Mouse (Mus musculus): Measurements from ENCODE around the gene Tgfbi. TPM values are rescaled to one million over a fixed set of nuclear protein-coding genes. Genes with fewer than 3 reads are reported as not detected.

Tgfbi gene
- total RNA-seq (2022) = 1 to 10 TPM; 4.5 to 5.1 (median 4.9) TPM

DNA sequence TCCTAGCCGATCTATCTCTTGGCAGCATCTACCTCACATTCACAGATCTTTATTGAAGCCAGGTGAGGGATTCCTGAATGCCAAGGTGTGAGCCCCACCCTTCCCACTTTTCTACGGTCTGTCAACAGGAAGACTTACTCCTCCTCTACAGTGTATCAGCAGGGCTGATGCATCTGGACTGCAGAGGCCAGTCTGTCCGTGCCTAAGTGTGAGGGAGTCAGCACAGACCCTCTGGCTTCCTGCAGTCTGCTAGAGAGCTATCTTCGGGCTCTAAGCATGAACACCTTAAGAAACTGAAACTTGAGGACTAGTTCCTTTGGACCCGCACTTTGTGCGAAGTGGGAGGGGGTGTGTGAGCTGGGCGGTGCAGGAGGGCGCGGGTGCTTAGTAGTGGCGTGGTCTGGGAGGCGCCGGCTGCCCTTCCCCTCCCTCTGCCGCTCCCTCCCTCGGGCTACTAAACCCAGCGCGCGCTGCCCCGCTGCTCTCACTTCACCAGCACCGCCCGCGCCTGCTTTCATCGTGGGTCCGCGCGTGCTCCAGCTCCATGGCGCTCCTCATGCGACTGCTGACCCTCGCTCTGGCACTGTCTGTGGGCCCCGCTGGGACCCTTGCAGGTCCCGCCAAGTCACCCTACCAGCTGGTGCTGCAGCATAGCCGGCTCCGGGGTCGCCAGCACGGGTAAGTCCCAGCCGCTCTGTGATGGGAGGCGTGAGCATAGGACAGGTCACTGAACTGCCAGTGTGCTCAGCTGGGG lies at the start of gene Tgfbi:
TSS of gene Tgfbi (plus strand) at position 421 of the 754 bp plus-strand sequence.
- no peak for DNase-seq (ENCODE audit: low spot score in 2 of 2)

DNA sequence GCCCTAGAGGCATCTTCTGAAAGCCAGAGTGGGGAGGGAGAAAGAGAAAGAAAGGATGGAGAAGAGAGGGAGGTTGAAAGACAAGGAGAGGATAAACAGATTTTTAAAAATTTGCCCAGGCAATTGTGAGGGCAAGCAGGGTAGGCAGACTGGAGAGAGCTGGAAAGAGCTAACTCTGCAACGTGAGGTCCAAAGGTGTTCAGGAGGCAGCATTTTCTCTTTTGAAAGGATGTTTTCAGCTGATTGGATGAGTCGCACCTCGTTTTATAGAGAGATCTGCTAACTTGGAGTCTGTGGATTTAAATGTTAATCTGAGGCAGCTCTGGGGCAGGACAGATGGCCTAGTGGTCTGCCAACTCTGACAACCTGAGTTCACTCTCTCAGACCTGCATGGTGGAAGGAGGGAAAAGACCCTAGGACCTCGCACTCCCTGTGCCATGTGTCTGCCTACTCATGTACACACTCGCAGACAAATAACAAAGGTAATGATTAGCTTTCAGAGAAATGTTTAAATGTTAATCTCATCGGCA lies 49.4 kb upstream of the Tgfbi start:
- DNase-seq (ENCODE audit: low spot score in 2 of 2) = no peak

DNA sequence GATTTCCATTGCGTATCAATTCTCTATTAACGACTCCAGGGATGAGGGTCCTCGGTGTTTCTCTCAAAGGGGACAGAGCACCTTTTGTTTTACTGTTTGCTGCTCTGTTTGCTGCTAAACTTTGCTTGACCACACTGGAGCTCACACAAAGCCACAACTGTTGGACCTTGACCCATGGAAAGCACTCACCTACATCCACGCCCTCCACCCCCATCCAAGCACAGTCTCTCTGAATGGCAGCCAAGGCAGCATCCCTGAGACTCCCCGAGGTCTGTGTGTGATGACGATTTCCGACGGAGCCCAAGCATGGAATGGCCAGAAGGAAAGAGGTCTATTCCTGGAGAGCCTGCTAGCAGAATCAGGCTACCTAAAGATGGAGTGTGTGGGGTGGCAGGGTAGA lies 48.2 kb upstream of the Tgfbi start:
- no peak for DNase-seq (ENCODE audit: low spot score in 2 of 2)

DNA sequence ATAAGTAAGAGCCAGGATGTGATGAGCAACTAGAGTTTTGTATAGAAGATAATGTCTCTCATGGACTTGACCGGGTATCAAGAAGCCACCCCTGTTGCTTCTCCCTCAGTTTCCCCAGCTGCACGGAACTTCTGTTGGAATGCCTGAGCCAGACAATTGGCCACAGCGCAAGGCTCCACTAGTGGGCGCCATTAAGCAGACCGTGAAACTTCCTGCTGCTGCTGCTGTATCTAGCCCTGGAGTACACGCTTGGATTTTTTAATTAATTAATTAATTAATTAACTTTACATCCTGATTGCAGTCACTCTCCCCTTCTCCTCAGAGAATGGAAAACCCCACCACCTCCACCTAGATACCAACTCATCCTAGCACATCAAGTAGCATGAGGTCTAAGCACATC lies 46.2 kb upstream of the Tgfbi start:
- no peak for DNase-seq (ENCODE audit: low spot score in 2 of 2)

DNA sequence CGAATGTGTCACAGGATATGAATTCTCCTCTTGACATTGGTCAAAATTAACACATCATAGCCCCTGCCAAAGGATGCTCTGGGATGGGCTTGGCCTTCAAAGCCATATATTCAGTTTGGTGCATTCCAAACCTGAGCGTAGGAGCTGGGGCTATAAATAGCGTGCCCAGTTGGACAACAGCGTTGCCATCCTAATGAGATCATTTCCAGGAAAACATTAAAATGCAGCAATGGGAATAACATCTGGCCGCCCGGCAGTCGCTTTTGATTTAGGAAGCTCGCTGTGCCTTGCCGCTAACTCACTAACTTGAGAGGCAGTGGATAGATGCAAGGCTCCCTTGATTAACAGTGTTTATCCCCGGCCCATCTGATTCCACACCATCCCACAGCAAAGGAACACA lies 43.0 kb upstream of the Tgfbi start:
- no peak for DNase-seq (ENCODE audit: low spot score in 2 of 2)

DNA sequence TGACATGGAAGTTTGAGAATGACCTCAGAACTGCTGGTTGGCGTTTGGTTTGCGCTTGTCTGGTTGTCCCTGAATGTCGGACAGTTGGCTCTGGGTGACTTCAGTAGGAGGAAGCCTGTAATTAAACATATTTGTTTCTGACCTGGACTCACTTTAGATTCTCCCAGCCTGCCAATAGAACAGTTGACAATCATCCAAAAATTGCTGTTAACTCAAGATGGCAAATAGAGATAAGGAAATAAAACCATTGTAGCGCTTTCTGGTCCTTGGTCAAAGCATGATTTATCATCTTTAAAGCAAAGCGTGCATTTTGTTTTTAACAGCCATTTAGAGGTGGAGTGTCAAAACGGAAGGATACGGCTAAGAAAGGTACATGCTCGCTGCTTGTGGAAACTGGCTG lies 37.7 kb upstream of the Tgfbi start:
- no peak for DNase-seq (ENCODE audit: low spot score in 2 of 2)

DNA sequence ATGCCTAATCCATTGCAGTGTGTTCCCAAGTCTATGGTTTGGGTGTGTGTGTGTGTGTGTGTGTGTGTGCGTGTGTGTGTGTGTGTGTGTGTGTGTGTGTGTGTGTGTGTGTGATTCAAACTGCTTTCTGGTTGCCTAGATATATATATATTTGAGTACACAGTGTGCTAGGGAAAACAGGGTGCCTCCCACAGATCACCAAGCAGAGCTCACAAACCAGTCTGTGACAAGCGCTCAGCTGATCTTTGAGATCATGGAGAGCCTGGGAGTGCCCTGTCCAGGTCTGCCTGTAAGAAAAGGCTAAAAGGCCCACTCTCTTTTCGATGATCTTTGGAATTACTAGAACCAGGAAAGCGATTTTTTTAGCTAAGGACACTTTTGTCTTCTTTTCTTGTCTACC lies 34.2 kb upstream of the Tgfbi start:
- no peak for DNase-seq (ENCODE audit: low spot score in 2 of 2)

DNA sequence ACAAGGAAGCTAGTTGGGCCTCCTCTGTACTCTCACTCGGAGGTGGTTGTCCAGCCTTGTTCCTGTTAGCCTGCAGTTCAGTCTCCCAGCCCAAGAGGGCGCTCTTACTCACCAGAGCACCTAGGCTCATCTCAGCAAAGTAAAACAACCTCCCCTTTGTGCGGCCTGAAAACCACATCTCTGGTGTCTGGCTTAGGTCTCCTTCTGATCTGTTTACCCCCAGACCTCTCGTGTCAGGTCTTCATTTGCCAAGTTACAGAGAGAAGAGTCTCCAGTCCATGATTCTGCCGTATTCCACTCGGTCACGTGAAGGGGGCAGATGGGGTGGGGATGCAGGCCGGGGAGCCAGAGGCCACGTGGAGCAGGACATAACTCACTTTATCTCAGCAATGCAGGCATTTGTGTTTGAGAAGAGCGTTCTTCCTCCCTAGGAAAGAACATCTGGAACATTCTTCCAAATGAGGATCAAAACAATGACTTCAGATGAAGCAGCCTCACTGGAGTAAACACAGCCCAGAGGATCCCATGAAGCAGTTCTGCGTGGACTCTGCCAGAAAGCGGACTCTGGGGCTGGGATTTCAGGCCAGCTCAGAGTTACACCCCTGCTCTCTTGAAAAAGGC lies 33.5 kb upstream of the Tgfbi start:
- peak; percentile 26 to 59 for DNase-seq (ENCODE audit: low spot score in 2 of 2)

DNA sequence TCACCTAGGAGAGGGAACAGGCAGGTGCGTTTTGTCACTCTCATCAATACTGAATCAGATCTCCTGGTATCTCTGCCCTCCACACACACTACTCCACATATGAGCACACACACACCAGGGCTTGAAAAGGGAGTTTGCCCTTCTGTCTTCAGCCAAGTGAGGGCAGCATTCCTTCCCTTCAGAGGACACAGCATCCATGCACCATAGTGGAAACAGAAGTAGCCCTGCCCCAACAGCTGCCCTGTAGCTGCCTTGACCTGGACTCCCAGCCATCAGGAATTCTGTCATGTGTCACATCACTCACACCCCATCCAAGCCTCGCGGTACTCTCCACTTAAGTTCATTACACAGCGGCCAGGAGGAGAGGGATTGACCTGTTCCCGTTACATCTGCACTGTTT lies 31.2 kb upstream of the Tgfbi start:
- no peak for DNase-seq (ENCODE audit: low spot score in 2 of 2)

DNA sequence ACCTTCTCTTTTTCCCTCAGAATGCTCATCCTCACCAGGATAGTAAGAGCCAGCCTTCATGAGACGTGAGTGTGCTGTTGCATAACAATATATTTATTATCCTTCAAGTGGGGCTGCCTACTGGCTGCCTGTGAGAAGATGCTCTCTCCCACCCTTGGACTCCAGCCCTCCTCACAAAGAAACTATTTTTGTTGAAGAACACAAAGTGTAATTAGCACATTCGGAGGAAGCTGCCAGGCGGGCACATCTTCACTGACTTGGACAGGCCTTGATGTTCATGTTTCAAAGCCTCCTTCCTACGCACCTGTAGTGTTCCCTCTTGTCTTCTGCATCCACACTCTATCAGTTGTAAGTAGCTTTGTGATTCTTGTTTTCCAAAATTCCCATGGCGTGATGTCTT lies 28.9 kb upstream of the Tgfbi start:
- peak in 1 of 2 experiments; percentile 29 for DNase-seq (ENCODE audit: low spot score in 2 of 2)

DNA sequence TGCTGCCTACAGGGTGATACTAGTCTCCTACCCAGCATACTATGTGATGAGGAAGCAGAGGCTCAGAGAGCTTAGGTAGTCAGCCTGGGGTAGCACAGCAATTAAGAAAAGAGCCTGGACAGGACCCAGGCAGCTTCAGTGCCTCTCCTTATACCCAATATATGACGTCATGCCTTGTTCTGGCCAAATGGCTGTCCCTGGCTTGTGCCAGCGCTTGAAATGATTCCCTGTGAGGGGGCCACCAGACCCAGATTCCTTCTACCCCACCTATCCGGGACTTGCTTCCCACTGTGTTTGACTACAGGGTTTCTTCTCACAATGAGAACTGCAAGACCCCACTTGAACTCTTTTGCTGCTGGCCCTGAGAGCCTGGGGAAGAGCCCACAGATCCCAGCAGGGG lies 27.8 kb upstream of the Tgfbi start:
- no peak for DNase-seq (ENCODE audit: low spot score in 2 of 2)

DNA sequence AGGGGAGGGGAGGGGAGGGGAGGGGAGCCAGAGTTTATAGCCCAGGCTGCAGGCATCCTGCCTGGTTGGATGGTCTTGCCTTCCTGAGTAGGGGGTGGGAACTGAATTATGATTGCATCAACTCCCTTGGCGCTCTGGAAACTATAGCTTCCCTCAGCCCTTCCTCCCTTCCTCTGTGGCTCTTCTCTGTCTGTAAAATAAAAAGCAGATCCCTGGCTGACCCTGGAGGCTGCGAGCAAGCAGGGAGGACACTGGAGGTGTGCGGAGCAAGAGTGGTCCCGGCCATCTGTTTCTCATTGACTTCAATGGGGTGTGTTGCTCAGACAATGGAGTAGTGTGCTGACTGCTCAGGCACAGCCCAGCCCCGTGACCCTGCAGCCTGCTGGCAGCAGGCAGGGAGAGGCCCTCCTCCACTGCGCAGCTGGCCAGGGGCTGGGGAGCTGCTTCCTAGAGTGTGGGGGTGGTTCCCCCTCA lies 27.3 kb upstream of the Tgfbi start:
- peak in 1 of 2 experiments; percentile 56 for DNase-seq (ENCODE audit: low spot score in 2 of 2)

DNA sequence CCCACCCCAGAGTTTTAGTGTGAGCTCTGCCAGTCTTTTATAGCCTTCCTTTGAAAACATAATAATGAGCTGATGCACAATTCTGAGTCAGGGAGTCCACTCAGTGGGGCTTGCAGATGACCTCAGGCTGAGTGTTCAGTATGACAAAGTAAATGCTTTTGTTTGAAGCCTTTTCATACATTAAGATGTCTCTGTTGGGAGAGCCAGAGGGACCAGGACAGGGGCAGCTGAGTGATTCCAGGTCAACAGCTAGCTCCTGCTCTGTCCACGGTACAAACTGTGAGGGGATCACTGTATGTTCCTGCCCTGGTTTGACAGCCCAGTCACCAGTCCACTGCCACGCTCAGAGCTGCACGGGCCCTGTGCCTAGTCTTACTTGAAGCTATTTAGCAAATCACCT lies 26.6 kb upstream of the Tgfbi start:
- DNase-seq (ENCODE audit: low spot score in 2 of 2) = no peak

DNA sequence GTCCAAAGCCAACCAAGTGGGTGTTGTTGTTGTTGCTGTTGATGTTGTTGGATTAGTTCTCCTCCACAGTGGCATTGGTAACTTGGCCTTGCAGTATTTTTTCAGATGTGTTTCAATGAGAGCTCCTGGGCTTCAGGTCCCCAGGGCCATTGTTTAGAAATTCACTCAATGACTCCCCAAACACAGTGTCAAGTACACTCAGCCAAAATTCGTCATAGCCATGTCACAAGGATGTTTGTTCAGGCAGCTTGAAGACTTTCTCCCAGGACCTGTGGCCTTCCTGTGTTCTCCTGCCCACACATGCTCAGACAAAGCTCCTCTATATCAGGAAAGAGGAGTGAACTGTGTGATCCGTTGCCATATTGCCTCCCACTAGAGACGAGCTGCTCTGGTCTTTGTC lies 23.3 kb upstream of the Tgfbi start:
- DNase-seq (ENCODE audit: low spot score in 2 of 2) = no peak

DNA sequence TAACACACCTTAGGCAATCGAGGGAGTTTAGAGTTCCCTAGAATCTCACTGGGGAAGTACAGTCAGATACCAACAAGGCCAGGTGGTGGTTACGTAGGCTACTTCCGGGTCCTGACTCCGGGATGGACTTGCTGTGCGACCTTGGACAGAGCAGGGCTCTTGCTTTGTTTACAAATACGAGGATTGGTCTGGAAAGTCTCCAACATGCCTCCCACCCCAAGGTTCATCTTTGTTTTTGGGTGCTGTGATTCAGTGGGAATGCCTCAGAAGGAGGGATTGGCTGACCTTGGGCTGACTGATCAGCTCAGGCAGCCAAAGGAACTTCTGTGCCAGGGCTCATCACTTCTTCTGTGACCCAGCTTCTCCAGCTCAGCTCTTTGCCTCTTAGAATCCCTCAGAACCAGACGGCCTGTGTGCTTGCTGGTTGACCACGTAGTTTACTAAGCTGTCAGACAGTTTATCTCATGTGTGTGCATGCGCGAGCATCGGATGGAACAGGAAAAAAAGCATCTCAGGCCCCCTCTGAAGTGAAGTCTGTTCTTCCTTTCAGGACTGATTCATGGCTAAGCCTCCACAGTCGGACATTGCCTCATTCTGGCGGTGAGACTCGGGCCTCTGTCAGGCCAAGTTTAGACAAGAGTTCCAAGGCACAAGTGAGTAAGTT lies 20.7 kb upstream of the Tgfbi start:
- DNase-seq (ENCODE audit: low spot score in 2 of 2) = no peak

DNA sequence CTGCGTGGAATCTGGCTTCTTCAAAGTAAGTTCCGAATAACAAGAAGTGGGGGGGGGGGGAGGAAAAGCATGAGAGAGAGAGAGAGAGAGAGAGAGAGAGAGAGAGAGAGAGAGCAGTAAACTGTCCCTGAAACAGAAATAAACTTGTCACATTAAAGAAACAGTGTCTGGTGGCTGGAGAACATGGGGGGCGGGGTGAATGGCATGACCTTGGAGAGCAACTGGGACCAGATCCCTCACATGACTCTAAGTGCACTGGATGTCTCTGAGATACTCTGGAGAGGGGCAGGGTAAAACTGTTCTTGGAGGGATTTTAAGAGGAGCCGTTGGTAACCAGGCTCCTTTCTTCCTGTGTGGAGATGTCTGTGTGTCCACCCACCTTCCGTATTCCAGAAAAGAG lies 19.1 kb upstream of the Tgfbi start:
- no peak for DNase-seq (ENCODE audit: low spot score in 2 of 2)

DNA sequence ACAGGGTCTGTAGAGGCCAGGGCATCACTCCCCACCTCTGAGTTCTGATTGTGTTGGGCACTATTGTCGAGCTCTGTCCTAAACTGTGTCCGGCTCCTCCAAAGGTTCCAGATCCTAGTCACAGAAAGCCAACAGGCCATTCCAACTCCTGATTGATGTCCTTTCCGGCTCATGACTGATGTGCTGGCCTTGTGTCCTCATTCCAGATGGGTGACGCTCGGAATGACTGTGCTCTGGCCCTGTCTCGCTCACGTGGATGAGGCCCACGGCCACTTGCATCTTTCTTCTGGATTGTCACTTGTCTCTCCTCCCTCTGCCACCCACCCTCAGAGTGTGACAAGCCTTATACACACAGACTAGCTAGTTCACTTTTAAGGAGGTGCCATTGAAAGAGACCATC lies 18.1 kb upstream of the Tgfbi start:
- no peak for DNase-seq (ENCODE audit: low spot score in 2 of 2)

DNA sequence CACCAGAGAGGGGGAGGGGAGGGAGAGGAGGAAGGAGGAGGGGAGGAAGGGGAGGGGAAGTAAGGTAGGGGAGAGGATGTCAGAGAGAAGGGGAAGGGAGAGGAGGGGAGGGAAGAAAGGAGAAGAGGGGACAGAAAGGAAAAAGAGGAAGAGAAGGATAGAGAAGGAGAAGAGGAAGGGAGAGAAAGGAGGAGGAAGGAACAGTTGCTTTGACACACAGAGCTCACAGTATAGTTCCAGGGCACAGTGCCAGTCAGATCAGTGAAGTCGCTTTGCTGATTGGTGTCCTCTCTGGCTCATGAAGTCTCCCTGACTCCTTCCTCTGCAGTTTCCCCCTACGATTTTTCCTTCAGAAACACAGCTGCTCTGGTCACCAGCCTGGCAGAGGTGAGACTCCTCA lies 17.4 kb upstream of the Tgfbi start:
- DNase-seq (ENCODE audit: low spot score in 2 of 2) = no peak

DNA sequence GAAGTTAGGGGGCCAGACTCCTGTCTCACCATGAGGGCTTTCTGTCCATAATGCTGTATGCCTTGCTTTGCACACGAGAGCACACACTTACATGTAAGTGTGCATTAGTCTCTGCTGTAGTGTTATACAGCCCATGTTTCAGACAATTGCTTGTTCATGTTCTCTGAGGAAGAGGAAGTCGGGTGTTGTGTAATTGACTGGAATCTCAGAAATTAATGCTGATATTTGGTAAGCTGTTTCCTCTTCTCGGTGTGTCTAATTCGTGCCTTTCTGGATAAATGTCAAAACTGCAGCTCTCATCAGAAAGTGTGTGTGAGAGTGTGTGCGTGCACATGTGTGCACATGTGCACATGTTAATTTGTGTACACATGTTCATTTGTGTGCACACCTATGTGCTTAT lies 16.1 kb upstream of the Tgfbi start:
- no peak for DNase-seq (ENCODE audit: low spot score in 2 of 2)

DNA sequence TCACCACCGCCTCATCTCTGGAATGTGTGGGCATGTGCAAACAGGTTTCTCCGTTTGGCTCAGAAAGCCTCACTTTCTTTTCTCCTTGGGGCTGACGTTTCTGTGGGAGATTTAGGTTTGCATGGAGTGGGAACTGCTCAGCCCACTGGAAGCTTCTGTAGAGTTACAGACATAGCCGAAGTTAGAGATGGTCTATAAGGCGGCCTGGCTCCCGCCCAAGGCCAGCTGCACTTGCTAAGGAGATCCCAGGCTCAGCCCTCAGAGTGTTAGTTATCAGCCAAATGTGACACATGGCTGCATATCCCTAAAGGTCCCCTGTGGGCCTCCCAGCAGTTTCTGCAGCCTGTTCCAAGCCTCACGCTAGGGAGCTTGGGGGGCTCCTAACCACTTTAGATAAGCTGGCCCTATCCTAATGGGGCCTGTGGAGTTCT lies 15.3 kb upstream of the Tgfbi start:
- DNase-seq (ENCODE audit: low spot score in 2 of 2) = peak in 1 of 2 experiments; percentile 51

DNA sequence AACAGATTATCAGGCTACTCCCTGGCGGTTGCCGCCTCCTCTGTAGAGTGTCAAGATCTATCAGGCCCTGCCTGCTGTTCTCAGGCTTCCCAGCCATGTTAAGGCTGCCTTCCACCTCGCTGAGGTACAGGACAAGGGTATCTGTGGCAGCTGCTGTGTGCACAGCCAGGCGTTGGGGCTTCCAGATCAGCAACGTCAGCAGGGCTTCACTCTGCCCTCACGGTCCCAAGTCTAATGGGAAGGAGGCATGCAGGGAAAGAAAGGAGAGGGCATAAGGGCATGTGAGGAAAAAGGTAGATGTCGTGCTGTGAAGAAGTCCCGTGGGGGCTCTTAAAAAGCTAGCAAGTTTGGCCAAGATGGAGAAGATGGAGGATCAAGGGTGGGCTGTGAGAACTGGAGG lies 14.1 kb upstream of the Tgfbi start:
- DNase-seq (ENCODE audit: low spot score in 2 of 2) = no peak

DNA sequence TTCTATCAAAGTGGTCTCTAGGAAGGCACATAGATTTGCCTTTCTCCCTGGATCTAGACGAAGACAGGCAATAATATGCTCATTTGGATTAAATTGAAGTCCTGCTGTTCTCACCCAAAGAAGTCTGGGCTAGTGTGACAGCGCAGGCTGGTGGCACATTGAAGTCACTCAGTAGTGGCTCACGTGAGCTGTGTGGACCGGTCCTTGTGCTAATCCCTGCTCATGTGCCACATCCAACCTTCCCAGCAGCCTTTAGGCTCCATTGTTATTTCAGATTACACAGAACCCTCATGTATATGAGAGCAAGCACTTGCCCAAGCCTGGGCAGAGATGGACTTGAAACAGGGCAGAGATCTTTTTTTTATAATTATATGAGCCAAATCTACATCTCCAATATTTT lies 12.0 kb upstream of the Tgfbi start:
- DNase-seq (ENCODE audit: low spot score in 2 of 2) = no peak
